Mouse (Mus musculus): ENCODE data around the gene Gm20388. TPM values are rescaled to one million over a fixed set of nuclear protein-coding genes. Genes with fewer than 3 reads are reported as not detected.
A peak's percentile ranks its signal among the peaks of the same experiment; 100 is the strongest.

Gm20388 gene
- polyA plus RNA-seq, 1 experiment from 2014 or later, result 7.4 TPM

DNA sequence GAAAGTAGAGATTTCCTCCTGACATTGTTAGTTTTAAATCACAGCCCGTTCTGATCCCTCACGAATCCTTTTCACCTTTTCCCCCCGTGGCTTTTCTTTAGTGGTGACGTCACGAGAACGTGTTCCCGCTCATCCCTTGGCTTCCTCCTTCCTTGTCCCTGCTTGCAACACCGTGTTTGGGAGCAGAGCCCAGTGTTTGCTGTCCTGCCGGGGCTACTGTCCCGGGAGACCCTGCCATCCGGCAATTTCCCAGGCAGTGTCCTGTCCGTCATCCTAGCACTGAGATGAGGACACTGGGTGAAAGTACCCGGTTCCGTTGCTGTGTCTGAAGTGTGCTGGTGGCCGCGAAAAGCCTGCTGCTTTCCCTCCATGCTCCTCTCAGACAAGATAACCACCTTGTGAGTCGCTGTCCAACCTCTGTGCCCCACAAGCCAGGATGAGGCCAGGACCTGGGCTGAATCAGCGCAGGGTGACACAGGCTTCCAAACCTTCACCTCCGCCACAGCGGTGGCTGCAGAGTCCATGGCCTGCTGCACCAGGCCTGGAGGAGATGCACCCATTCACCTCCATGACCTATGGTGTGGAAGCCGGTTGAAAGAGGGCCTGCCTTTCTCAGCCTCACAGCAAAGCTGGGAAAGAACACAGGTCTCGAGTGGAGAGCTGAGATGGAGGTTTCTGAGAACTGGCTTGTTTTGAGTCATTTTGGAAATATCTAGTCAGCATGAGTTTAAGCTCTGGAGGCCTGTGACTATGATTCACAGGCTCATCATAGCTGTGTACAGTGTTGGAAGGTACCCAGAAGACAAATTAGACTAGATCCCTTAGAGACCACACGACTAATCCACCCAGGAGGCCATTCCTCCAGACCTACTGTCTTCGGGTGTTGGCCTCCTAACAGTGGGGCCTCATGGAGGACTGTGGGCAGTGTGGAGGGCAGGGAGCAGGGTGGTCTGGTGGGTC is 4367.6 kb downstream of the Gm20388 start:
- Histone ChIP-seq H3K4me1 (ENCODE audit: control insufficient read depth, insufficient read depth, low read length) (peaks cover 32% of the 10 kb centered on the region), H3K27me3 (ENCODE audit: control insufficient read depth, insufficient read depth, low read length) (no peaks in the 10 kb centered on the region), H3K9ac (ENCODE audit: low read length) (0 out of 2 replicates have a peak overlapping the region, but pooled peaks have one; percentile 24), H3K4me2 (ENCODE audit: low read depth, low read length) (no peak overlapping the region), H3K36me3 (ENCODE audit: control insufficient read depth, insufficient read depth, low read length) (no peaks in the 10 kb centered on the region), H3K9me3 (replicated peaks; ENCODE audit: control insufficient read depth, low read length) (no peaks in the 10 kb centered on the region), H3K27ac (ENCODE audit: low read length) (peak overlapping the region; percentile 50), H3K4me3 (replicated peaks; ENCODE audit: low read length) (no peak overlapping the region)
- 65% methylated on average over 24 of the region's 24 CpGs for WGBS
- ATAC-seq (ENCODE audit: insufficient read depth, low FRiP score), result no peak

GRCm38 (mm10) chr8:124278956-124279689 is 4368.5 kb downstream of the Gm20388 start:
- Histone ChIP-seq H3K4me2 (ENCODE audit: low read depth, low read length) (no peak overlapping the region), H3K4me1 (ENCODE audit: control insufficient read depth, insufficient read depth, low read length) (peaks cover 34% of the 10 kb centered on the region), H3K27me3 (ENCODE audit: control insufficient read depth, insufficient read depth, low read length) (no peaks in the 10 kb centered on the region), H3K27ac (ENCODE audit: low read length) (peak overlapping the region; percentile 50), H3K4me3 (replicated peaks; ENCODE audit: low read length) (no peak overlapping the region), H3K36me3 (ENCODE audit: control insufficient read depth, insufficient read depth, low read length) (no peaks in the 10 kb centered on the region), H3K9ac (ENCODE audit: low read length) (no peak overlapping the region), H3K9me3 (replicated peaks; ENCODE audit: control insufficient read depth, low read length) (no peaks in the 10 kb centered on the region)
- WGBS, result 63% methylated on average over 7 of the region's 7 CpGs
- ATAC-seq (ENCODE audit: insufficient read depth, low FRiP score), result no peak

DNA sequence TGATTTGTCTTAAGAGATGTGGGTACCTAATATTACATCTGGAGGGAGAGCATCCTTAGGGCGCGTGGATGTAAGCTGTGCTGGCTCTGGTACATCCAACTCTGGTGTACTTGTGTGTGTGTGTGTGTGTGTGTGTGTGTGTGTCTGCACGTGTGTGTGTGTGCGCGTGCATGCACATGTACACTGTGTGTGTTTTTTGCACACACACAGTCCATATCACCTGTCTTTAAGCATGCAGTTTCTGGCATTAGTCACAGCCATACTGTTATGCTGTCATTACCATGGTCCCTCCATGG is 4369.0 kb downstream of the Gm20388 start:
- H3K9me3 ChIP-seq (replicated peaks; ENCODE audit: control insufficient read depth, low read length), result no peaks in the 10 kb centered on the region
- peaks cover 39% of the 10 kb centered on the region for H3K4me1 ChIP-seq (ENCODE audit: control insufficient read depth, insufficient read depth, low read length)
- 96% methylated on average over 5 of the region's 5 CpGs for WGBS

GRCm38 (mm10) chr8:124281700-124282541 is 4371.3 kb downstream of the Gm20388 start:
- Histone ChIP-seq H3K27ac (ENCODE audit: low read length) (peak overlapping the region; percentile 15; the same call in 1 of the 2 replicates), H3K36me3 (ENCODE audit: control insufficient read depth, insufficient read depth, low read length) (no peaks in the 10 kb centered on the region), H3K27me3 (ENCODE audit: control insufficient read depth, insufficient read depth, low read length) (no peaks in the 10 kb centered on the region), H3K4me2 (ENCODE audit: low read depth, low read length) (no peak overlapping the region), H3K9me3 (replicated peaks; ENCODE audit: control insufficient read depth, low read length) (no peaks in the 10 kb centered on the region), H3K9ac (ENCODE audit: low read length) (no peak overlapping the region), H3K4me1 (ENCODE audit: control insufficient read depth, insufficient read depth, low read length) (peaks cover 57% of the 10 kb centered on the region), H3K4me3 (replicated peaks; ENCODE audit: low read length) (no peak overlapping the region)
- 67% methylated on average over 11 of the region's 11 CpGs for WGBS
- no peak for ATAC-seq (ENCODE audit: insufficient read depth, low FRiP score)

More for the DNA sequence above, 4369.0 kb downstream of the Gm20388 start:
- H3K4me2 ChIP-seq (ENCODE audit: low read depth, low read length), result no peak overlapping the region
- no peak overlapping the region for H3K27ac ChIP-seq (ENCODE audit: low read length)
- no peaks in the 10 kb centered on the region for H3K27me3 ChIP-seq (ENCODE audit: control insufficient read depth, insufficient read depth, low read length)
- no peaks in the 10 kb centered on the region for H3K36me3 ChIP-seq (ENCODE audit: control insufficient read depth, insufficient read depth, low read length)
- H3K9ac ChIP-seq (ENCODE audit: low read length), result no peak overlapping the region
- H3K4me3 ChIP-seq (replicated peaks; ENCODE audit: low read length), result no peak overlapping the region
- ATAC-seq (ENCODE audit: insufficient read depth, low FRiP score), result no peak

- no peaks in the 10 kb centered on the region for H3K27me3 ChIP-seq (ENCODE audit: control insufficient read depth, insufficient read depth, low read length)
- ATAC-seq (ENCODE audit: insufficient read depth, low FRiP score), result no peak
- no peaks in the 10 kb centered on the region for H3K9me3 ChIP-seq (replicated peaks; ENCODE audit: control insufficient read depth, low read length)
- H3K4me1 ChIP-seq (ENCODE audit: control insufficient read depth, insufficient read depth, low read length), result peaks cover 56% of the 10 kb centered on the region
- 68% methylated on average over 12 of the region's 12 CpGs for WGBS
- H3K27ac ChIP-seq (ENCODE audit: low read length), result peak overlapping the region; percentile 83; the same call in 1 of the 2 replicates
- H3K4me3 ChIP-seq (replicated peaks; ENCODE audit: low read length), result no peak overlapping the region
- no peaks in the 10 kb centered on the region for H3K36me3 ChIP-seq (ENCODE audit: control insufficient read depth, insufficient read depth, low read length)
- no peak overlapping the region for H3K4me2 ChIP-seq (ENCODE audit: low read depth, low read length)
- 0 out of 2 replicates have a peak overlapping the region, but pooled peaks have one; percentile 23 for H3K9ac ChIP-seq (ENCODE audit: low read length)
Measured at GRCm38 (mm10) chr8:124282878-124283630, 4372.4 kb downstream of the Gm20388 start.

GRCm38 (mm10) chr8:124283644-124284332 is 4373.1 kb downstream of the Gm20388 start:
- H3K36me3 ChIP-seq (ENCODE audit: control insufficient read depth, insufficient read depth, low read length), result no peaks in the 10 kb centered on the region
- peak overlapping the region; percentile 83 for H3K27ac ChIP-seq (ENCODE audit: low read length)
- ATAC-seq (ENCODE audit: insufficient read depth, low FRiP score), result no peak
- peaks cover 49% of the 10 kb centered on the region for H3K4me1 ChIP-seq (ENCODE audit: control insufficient read depth, insufficient read depth, low read length)
- WGBS, result 53% methylated on average over 11 of the region's 11 CpGs
- no peak overlapping the region for H3K4me2 ChIP-seq (ENCODE audit: low read depth, low read length)
- H3K4me3 ChIP-seq (replicated peaks; ENCODE audit: low read length), result no peak overlapping the region
- H3K27me3 ChIP-seq (ENCODE audit: control insufficient read depth, insufficient read depth, low read length), result no peaks in the 10 kb centered on the region
- H3K9me3 ChIP-seq (replicated peaks; ENCODE audit: control insufficient read depth, low read length), result no peaks in the 10 kb centered on the region
- H3K9ac ChIP-seq (ENCODE audit: low read length), result peak overlapping the region; percentile 40; the same call in 1 of the 2 replicates

GRCm38 (mm10) chr8:124284333-124284711 is 4373.7 kb downstream of the Gm20388 start:
- no peak overlapping the region for H3K4me2 ChIP-seq (ENCODE audit: low read depth, low read length)
- H3K36me3 ChIP-seq (ENCODE audit: control insufficient read depth, insufficient read depth, low read length), result no peaks in the 10 kb centered on the region
- H3K9me3 ChIP-seq (replicated peaks; ENCODE audit: control insufficient read depth, low read length), result no peaks in the 10 kb centered on the region
- no peak overlapping the region for H3K4me3 ChIP-seq (replicated peaks; ENCODE audit: low read length)
- ATAC-seq (ENCODE audit: insufficient read depth, low FRiP score), result no peak; the same call in 1 of the 2 replicates
- H3K9ac ChIP-seq (ENCODE audit: low read length), result peak overlapping the region; percentile 40; the same call in 1 of the 2 replicates
- 22% methylated on average over 6 of the region's 6 CpGs for whole genome bisulfite sequencing
- peak overlapping the region; percentile 83 for H3K27ac ChIP-seq (ENCODE audit: low read length)
- peaks cover 45% of the 10 kb centered on the region for H3K4me1 ChIP-seq (ENCODE audit: control insufficient read depth, insufficient read depth, low read length)
- H3K27me3 ChIP-seq (ENCODE audit: control insufficient read depth, insufficient read depth, low read length), result no peaks in the 10 kb centered on the region
